Mouse (Mus musculus) cerebellum, adult 2 months (tissue): ENCODE results near the gene Btbd19. TPM values are rescaled to one million over a fixed set of nuclear protein-coding genes. Genes with fewer than 3 reads are reported as not detected.
A peak's percentile ranks its signal among the peaks of the same experiment; 100 is the strongest.

Experiments
- DNase-seq, 2 experiments: peaks; one replicate each; pipeline ENCODE4 v3.0.0; 2021
- H3K27ac ChIP-seq: fragments of 200-500 bp; 2 replicates; pipeline ENCODE4 v1.5.1; 2012; ENCODE audit warnings: low read length, control low read depth, inconsistent platforms; ENCODE audit not compliant: insufficient read depth
- H3K27me3 ChIP-seq: fragments of 200-500 bp; 2 replicates; pipeline ENCODE4 v1.6.1; 2012; ENCODE audit warnings: inconsistent platforms, mild to moderate bottlenecking, low read length, moderate library complexity; ENCODE audit not compliant: control insufficient read depth, insufficient read depth
- H3K4me1 ChIP-seq: fragments of 200-500 bp; 2 replicates; pipeline ENCODE4 v1.6.1; 2011; ENCODE audit warnings: low read length; ENCODE audit not compliant: control insufficient read depth, insufficient read depth
- H3K4me3 ChIP-seq: fragments of 200-500 bp; replicated peaks from 2 replicates; pipeline ENCODE3; 2011; ENCODE audit warnings: mild to moderate bottlenecking, low read depth, low read length, control low read depth; ENCODE audit not compliant: insufficient read depth
- CTCF ChIP-seq: fragments of 200-500 bp; IDR thresholded peaks from 2 replicates; pipeline ENCODE4 v1.5.1; 2011; ENCODE audit warnings: low read depth, mild to moderate bottlenecking, control low read depth, low read length, moderate library complexity, borderline replicate concordance; ENCODE audit not compliant: insufficient read depth
- POLR2A ChIP-seq: fragments of 200-500 bp; IDR thresholded peaks from 2 replicates; pipeline ENCODE4 v1.6.1; 2011; ENCODE audit warnings: low read length, control low read depth, borderline replicate concordance; ENCODE audit not compliant: insufficient read depth
- WGBS: fragments of 180-500 bp; shearing (Covaris S2); methylation state at CpG from one replicate; pipeline ENCODE4 v1.1.7; 2018; 5-methylcytosine and 5-hydroxymethylcytosine counted together
- polyA plus RNA-seq: library from polyadenylated mRNA; depleted of rRNA; stranded (reverse); fragments of >200 nt; gene quantifications from 2 replicates; pipeline ENCODE4 v1.2.3, GENCODE M21; 2012

Btbd19 gene
- polyA plus RNA-seq, 1 experiment = 7.1 TPM

DNA sequence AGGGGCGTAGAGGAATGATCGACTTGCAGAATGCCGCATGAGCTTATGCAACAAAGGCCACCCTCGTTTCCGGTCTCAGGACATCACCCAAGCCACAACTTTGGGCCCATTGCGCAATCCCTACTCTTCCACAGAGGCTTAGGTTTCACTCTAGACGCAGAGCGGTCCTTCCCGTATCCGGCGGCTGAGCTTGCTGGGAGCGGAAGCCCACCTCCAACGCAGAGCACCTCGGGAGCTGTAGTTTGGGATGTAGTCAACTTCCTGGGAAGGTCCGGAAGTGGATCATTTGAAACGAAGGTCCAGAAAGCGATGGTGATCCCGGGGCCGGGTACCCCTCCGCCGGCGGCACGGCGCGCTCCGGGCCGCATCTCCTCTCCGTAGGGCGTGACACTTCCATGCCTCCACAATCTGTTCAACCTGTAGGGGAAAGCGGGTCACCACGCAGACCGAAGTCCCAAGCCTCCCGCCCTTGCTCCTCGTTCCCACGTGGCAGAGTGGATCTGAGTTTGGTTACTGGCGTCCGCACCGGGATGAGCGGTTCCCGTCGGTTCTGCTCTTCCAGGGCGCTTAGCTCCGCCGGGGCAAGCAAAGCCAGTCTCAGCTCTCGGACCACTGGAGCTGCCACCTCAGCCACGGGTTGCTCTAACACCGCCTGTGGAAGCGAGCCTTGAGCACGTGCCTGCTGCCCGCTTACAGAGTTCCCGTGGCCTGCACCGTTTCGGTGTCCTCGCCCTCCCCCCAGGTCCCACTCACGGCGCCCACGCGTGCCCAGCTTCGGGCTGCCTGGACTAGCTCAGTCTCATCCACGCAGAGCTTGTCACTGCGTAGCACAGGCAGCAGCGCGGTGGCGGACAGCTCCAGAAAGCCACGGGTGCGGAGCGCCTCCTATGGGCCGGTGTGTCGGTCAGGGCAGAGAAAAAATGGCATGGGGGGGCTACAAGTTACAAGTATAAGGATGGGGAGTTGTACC, 4.8 kb downstream of the Btbd19 start:
- Histone ChIP-seq H3K4me3 (peak overlapping the region; percentile 74), H3K27me3 (no peaks in the 10 kb centered on the region), H3K4me1 (peaks cover 4% of the 10 kb centered on the region), H3K27ac (peak overlapping the region; percentile 73)
- TF ChIP-seq POLR2A = peak; percentile 96
- peak; percentile 67; the same call in 1 of the 2 replicates for TF ChIP-seq CTCF
- peak; percentile 92 to 95 for DNase-seq
- under 1% methylated on average over 69 of the region's 69 CpGs for WGBS

DNA sequence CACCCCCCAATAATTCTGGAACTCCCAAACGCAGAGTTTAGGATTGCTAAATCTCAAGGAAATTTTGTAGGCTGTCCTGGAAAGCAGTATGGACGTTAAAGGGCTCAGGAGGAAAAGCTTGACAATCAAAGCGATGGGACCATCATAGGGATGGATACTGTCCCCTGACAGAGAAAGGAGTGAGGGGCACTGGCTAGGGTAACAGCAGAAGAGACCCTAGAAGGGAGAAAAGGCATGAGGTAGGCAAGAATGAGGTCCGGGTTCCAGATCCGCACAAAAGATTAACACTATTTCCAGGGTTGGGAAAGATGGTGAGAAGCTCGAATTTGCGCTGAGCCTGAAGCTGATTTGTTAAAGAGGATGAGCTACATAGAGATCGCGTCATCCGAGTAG, 5.5 kb downstream of the Btbd19 start:
- 5% methylated on average over 10 of the region's 10 CpGs for WGBS
- Histone ChIP-seq H3K4me3 (peak overlapping the region; percentile 74), H3K4me1 (no peaks in the 10 kb centered on the region; the same call in 1 of the 2 replicates), H3K27me3 (no peaks in the 10 kb centered on the region), H3K27ac (peak overlapping the region; percentile 73)
- no peak for DNase-seq
- no peak for TF ChIP-seq CTCF
- TF ChIP-seq POLR2A = no peak

GRCm38 (mm10) chr4:117119636-117120035, 5.9 kb downstream of the Btbd19 start:
- Histone ChIP-seq H3K4me3 (peak overlapping the region; percentile 74), H3K27me3 (no peaks in the 10 kb centered on the region), H3K4me1 (no peaks in the 10 kb centered on the region; the same call in 1 of the 2 replicates), H3K27ac (peak overlapping the region; percentile 73)
- 72% methylated on average over 5 of the region's 5 CpGs for WGBS
- TF ChIP-seq CTCF (no peak), POLR2A (no peak)
- DNase-seq = no peak

DNA sequence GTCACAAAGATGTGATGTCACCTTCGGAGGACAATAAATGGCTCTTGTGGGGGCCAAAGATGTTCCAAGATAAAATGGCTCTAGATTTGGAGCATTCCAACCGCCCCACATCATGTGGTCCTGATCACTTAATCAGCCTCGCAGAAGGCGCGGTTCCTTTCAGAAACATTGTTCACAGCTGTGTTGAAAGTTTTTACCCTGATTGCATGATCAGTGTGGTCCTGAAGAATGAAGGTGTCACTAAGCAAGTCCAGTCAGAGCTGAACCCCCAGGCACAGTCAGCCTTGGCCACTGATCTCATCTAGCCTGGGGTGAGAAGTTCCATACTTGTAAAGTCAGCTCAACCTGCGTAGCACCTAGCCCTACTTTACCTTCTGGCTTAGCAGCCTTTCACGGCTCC, 7.6 kb downstream of the Btbd19 start:
- TF ChIP-seq POLR2A = no peak
- no peak for TF ChIP-seq CTCF
- 92% methylated on average over 7 of the region's 7 CpGs for WGBS
- no peak for DNase-seq
- H3K4me3 ChIP-seq = no peak overlapping the region
- no peaks in the 10 kb centered on the region; the same call in 1 of the 2 replicates for H3K4me1 ChIP-seq
- H3K27me3 ChIP-seq = no peaks in the 10 kb centered on the region
- H3K27ac ChIP-seq = no peak overlapping the region

GRCm38 (mm10) chr4:117115592-117115991, 9.9 kb downstream of the Btbd19 start:
- WGBS = 69% methylated on average over 5 of the region's 5 CpGs
- TF ChIP-seq CTCF (no peak), POLR2A (no peak)

GRCm38 (mm10) chr4:117113237-117113636, 12.3 kb downstream of the Btbd19 start:
- H3K4me1 ChIP-seq = no peaks in the 10 kb centered on the region
- no peak for TF ChIP-seq POLR2A
- 89% methylated on average over 1 of the region's 1 CpGs for WGBS
- no peak overlapping the region for H3K27ac ChIP-seq
- no peak for DNase-seq
- H3K4me3 ChIP-seq = no peak overlapping the region
- H3K27me3 ChIP-seq = no peaks in the 10 kb centered on the region

More at GRCm38 (mm10) chr4:117115592-117115991, 9.9 kb downstream of the Btbd19 start:
- Histone ChIP-seq H3K27ac (no peak overlapping the region), H3K4me3 (no peak overlapping the region), H3K27me3 (no peaks in the 10 kb centered on the region), H3K4me1 (no peaks in the 10 kb centered on the region; the same call in 1 of the 2 replicates)
- DNase-seq = no peak

DNA sequence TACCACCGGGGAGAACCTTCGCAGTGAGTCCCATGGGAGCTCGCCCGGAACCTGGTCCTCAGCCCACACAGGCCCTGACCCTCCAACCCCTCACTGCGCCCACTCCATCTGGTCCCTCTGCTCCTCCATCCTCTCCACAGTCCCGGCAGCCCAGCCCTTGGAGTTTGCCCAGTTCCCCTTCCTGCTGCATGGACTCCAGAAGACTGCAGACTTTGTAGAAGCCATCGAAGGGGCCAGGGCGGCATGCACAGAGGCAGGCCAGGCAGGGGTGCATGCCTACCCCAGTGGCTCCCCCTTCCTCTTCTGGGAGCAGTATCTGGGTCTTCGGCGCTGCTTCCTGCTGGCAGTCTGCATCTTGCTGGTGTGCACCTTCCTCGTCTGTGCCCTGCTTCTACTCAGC, 14.5 kb downstream of the Btbd19 start:
- H3K27ac ChIP-seq = no peak overlapping the region
- no peaks in the 10 kb centered on the region for H3K27me3 ChIP-seq
- TF ChIP-seq CTCF (no peak), POLR2A (no peak)
- H3K4me3 ChIP-seq = no peak overlapping the region
- H3K4me1 ChIP-seq = no peaks in the 10 kb centered on the region
- WGBS = 78% methylated on average over 11 of the region's 11 CpGs
- no peak for DNase-seq

DNA sequence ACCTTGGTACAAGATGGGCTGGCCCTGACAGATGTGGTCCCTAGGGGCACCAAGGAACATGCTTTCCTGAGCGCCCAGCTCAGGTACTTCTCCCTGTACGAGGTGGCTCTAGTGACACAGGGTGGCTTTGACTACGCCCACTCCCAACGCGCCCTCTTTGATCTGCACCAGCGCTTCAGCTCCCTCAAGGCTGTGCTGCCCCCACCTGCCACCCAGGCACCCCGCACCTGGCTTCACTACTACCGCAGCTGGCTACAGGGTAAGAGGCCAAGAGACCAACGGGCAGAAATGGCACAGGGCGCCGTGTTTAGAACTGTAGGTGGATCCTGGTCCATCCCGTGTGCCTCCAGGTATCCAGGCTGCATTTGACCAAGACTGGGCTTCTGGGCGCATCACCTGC, 15.3 kb downstream of the Btbd19 start:
- H3K27me3 ChIP-seq = no peaks in the 10 kb centered on the region
- H3K4me1 ChIP-seq = no peaks in the 10 kb centered on the region
- no peak overlapping the region for H3K4me3 ChIP-seq
- TF ChIP-seq CTCF (no peak), POLR2A (no peak)
- no peak for DNase-seq
- no peak overlapping the region for H3K27ac ChIP-seq
- 82% methylated on average over 13 of the region's 13 CpGs for WGBS
